Mouse (Mus musculus): Measurements from ENCODE around the gene Me1. TPM values are rescaled to one million over a fixed set of nuclear protein-coding genes. Genes with fewer than 3 reads are reported as not detected.
A peak's percentile ranks its signal among the peaks of the same experiment; 100 is the strongest.

The Me1 gene
- polyA plus RNA-seq, 2 experiments, result 21.1 to 23.5 TPM

DNA sequence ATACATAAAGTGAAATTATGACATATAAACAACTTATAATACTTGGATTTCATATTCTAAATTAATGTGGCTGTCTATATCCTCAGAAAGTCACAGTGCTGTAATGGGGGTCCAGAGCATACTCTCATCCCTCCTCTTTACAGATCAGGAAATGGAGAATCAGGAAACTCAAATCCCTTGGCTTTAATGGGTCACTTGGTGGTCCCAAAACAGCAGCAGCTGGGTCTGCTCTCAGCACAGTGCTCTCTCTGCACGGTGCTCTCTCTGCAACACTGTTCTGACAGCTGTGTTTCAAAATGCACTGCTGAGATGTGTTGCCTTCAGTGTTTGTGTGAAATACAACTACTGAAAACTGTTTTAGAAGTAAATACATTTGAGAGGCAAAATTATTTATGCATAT, 43.6 kb downstream of the Me1 start:
- Histone ChIP-seq H3K4me2 (replicated peaks; ENCODE audit: low read depth, low read length, severe bottlenecking) (no peak overlapping the region), H3K27ac (replicated peaks; ENCODE audit: low read depth, low read length) (no peak overlapping the region), H3K4me1 (ENCODE audit: control insufficient read depth, insufficient read depth, low read length) (peaks cover 4% of the 10 kb centered on the region; the same call in 1 of the 2 replicates), H3K4me3 (replicated peaks; ENCODE audit: low read length) (no peak overlapping the region), H3K9ac (ENCODE audit: low read depth, low read length, severe bottlenecking) (no peak overlapping the region), H3K36me3 (ENCODE audit: control insufficient read depth, insufficient read depth, low read length) (no peaks in the 10 kb centered on the region), H3K9me3 (ENCODE audit: control insufficient read depth, low read length) (no peaks in the 10 kb centered on the region), H3K27me3 (ENCODE audit: control insufficient read depth, insufficient read depth, low read length) (no peaks in the 10 kb centered on the region)
- ATAC-seq (ENCODE audit: low FRiP score, low read depth) (no peak), DNase-seq (ENCODE audit: low spot score) (no peak)
- WGBS, result 58% methylated on average over 1 of the region's 1 CpGs
- no peak for TF ChIP-seq POLR2A (IDR thresholded peaks at IDR 0.05; ENCODE audit: borderline replicate concordance, extremely low read depth, insufficient read depth, insufficient read length)

DNA sequence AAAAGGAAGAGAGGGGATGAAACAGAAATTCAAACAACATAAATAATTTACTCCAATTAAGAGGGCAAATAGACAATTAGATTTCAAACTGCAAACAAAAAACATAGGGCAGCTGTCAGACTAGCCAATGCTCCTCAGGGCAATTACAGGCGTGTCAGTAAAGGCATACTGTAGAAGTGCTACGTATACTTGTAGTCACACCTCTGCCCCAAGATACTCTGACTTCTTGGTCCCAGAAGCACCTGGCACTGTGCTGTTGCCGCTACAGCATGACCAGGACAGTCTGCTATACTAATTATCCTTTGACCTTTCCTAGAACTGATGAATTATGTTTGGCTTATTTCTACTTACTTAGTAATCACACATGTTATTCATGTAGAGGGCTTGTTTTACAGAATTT, 44.5 kb downstream of the Me1 start:
- Histone ChIP-seq H3K4me1 (ENCODE audit: control insufficient read depth, insufficient read depth, low read length) (peaks cover 4% of the 10 kb centered on the region; the same call in 1 of the 2 replicates), H3K4me3 (replicated peaks; ENCODE audit: low read length) (no peak overlapping the region), H3K9ac (ENCODE audit: low read depth, low read length, severe bottlenecking) (no peak overlapping the region), H3K27ac (replicated peaks; ENCODE audit: low read depth, low read length) (no peak overlapping the region), H3K9me3 (ENCODE audit: control insufficient read depth, low read length) (no peaks in the 10 kb centered on the region), H3K4me2 (replicated peaks; ENCODE audit: low read depth, low read length, severe bottlenecking) (no peak overlapping the region), H3K27me3 (ENCODE audit: control insufficient read depth, insufficient read depth, low read length) (no peaks in the 10 kb centered on the region), H3K36me3 (ENCODE audit: control insufficient read depth, insufficient read depth, low read length) (no peaks in the 10 kb centered on the region)
- ATAC-seq (ENCODE audit: low FRiP score, low read depth) (no peak), DNase-seq (ENCODE audit: low spot score) (no peak)
- WGBS, result 57% methylated on average over 3 of the region's 3 CpGs
- no peak for TF ChIP-seq POLR2A (IDR thresholded peaks at IDR 0.05; ENCODE audit: borderline replicate concordance, extremely low read depth, insufficient read depth, insufficient read length)

DNA sequence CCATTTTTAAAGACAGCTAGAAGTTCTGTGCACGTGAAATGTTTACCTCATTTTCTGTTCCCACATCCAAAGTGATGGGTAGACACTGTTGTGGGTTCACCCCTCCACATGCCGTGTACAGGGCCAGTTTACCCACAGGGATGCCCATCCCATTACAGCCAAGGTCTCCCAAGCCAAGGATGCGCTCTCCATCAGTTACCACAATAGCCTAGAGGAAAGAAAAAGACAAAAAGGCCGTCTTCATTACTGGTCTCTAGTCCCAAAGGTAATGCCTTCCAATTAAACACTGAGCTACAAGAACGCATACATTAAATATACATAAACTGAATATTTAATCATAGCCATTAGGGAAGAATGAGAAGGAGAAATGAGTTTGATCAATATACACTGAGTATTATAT, 44.9 kb downstream of the Me1 start:
- ATAC-seq (ENCODE audit: low FRiP score, low read depth) (no peak), DNase-seq (ENCODE audit: low spot score) (no peak)

DNA sequence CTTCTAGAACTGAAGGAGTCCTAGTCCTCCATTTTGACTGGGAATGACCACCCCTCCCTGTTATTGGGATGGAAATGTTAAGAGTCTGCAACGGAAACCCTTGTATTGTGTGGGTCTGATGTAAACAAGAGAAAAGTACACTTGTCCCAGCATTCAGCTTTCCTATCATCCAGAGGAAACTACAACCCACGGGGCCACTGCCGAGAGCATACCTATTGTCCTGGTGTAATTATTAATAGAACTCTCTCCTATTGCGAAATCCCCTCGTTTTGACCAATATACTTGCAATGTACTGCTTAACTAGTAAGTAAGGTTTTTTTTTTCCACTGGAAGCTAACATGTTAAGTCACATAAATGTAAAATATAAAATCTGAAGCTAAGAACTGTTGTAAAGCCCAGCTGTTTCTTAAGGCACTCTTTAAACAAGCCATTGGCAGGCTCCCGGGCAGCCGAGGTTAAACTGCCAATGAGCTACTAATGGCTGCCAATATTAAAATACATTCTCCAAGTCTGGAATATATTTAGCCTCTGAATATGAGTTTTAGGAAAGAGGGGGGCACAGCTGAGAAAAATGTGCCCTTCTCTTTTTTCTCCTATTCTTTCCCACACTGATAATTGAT, 47.7 kb downstream of the Me1 start:
- Histone ChIP-seq H3K9ac (ENCODE audit: low read depth, low read length, severe bottlenecking) (no peak overlapping the region), H3K36me3 (ENCODE audit: control insufficient read depth, insufficient read depth, low read length) (no peaks in the 10 kb centered on the region), H3K4me1 (ENCODE audit: control insufficient read depth, insufficient read depth, low read length) (peaks cover 4% of the 10 kb centered on the region; the same call in 1 of the 2 replicates), H3K27ac (replicated peaks; ENCODE audit: low read depth, low read length) (0 out of 2 replicates have a peak overlapping the region, but pooled peaks have one; percentile 5), H3K4me2 (replicated peaks; ENCODE audit: low read depth, low read length, severe bottlenecking) (no peak overlapping the region), H3K4me3 (replicated peaks; ENCODE audit: low read length) (no peak overlapping the region), H3K27me3 (ENCODE audit: control insufficient read depth, insufficient read depth, low read length) (no peaks in the 10 kb centered on the region), H3K9me3 (ENCODE audit: control insufficient read depth, low read length) (no peaks in the 10 kb centered on the region)
- ATAC-seq (ENCODE audit: low FRiP score, low read depth), result no peak
- peak; percentile 64 for DNase-seq (ENCODE audit: low spot score)
- no peak for TF ChIP-seq POLR2A (IDR thresholded peaks at IDR 0.05; ENCODE audit: borderline replicate concordance, extremely low read depth, insufficient read depth, insufficient read length)
- WGBS, result 47% methylated on average over 7 of the region's 7 CpGs

More for the DNA sequence above, 44.9 kb downstream of the Me1 start:
- H3K27me3 ChIP-seq (ENCODE audit: control insufficient read depth, insufficient read depth, low read length), result no peaks in the 10 kb centered on the region
- WGBS, result 89% methylated on average over 5 of the region's 5 CpGs
- H3K36me3 ChIP-seq (ENCODE audit: control insufficient read depth, insufficient read depth, low read length), result no peaks in the 10 kb centered on the region
- peaks cover 4% of the 10 kb centered on the region; the same call in 1 of the 2 replicates for H3K4me1 ChIP-seq (ENCODE audit: control insufficient read depth, insufficient read depth, low read length)
- no peak overlapping the region for H3K9ac ChIP-seq (ENCODE audit: low read depth, low read length, severe bottlenecking)
- H3K9me3 ChIP-seq (ENCODE audit: control insufficient read depth, low read length), result no peaks in the 10 kb centered on the region
- H3K4me3 ChIP-seq (replicated peaks; ENCODE audit: low read length), result no peak overlapping the region
- H3K4me2 ChIP-seq (replicated peaks; ENCODE audit: low read depth, low read length, severe bottlenecking), result no peak overlapping the region
- no peak overlapping the region for H3K27ac ChIP-seq (replicated peaks; ENCODE audit: low read depth, low read length)
- no peak for TF ChIP-seq POLR2A (IDR thresholded peaks at IDR 0.05; ENCODE audit: borderline replicate concordance, extremely low read depth, insufficient read depth, insufficient read length)

DNA sequence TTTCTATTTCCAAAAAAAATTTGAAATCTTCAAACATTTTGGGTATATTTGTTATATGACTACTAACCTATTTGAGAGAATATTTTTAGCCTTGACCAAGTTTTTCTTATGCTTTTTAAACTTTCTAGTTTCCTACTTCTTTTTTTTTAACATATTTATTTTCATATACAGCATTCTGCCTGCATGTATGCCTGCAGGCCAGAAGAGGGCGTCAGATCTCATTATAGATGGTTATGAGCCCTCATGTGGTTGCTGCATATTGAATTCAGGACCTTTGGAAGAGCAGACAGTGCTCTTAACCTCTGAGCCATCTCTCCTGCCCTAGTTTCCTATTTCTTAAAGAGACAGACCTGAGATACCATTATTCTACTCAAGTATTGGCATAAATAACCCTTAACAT, 48.9 kb downstream of the Me1 start:
- no peak overlapping the region for H3K9ac ChIP-seq (ENCODE audit: low read depth, low read length, severe bottlenecking)
- no peak overlapping the region for H3K4me3 ChIP-seq (replicated peaks; ENCODE audit: low read length)
- no peak for DNase-seq (ENCODE audit: low spot score)
- WGBS, result 2% methylated on average over 1 of the region's 1 CpGs
- H3K4me2 ChIP-seq (replicated peaks; ENCODE audit: low read depth, low read length, severe bottlenecking), result no peak overlapping the region
- no peak for ATAC-seq (ENCODE audit: low FRiP score, low read depth)
- H3K4me1 ChIP-seq (ENCODE audit: control insufficient read depth, insufficient read depth, low read length), result peaks cover 4% of the 10 kb centered on the region; the same call in 1 of the 2 replicates
- no peak overlapping the region for H3K27ac ChIP-seq (replicated peaks; ENCODE audit: low read depth, low read length)
- no peaks in the 10 kb centered on the region for H3K27me3 ChIP-seq (ENCODE audit: control insufficient read depth, insufficient read depth, low read length)
- no peaks in the 10 kb centered on the region for H3K9me3 ChIP-seq (ENCODE audit: control insufficient read depth, low read length)
- H3K36me3 ChIP-seq (ENCODE audit: control insufficient read depth, insufficient read depth, low read length), result no peaks in the 10 kb centered on the region
- no peak for TF ChIP-seq POLR2A (IDR thresholded peaks at IDR 0.05; ENCODE audit: borderline replicate concordance, extremely low read depth, insufficient read depth, insufficient read length)

All from limb, embryonic 14.5 days (tissue).